Mouse (Mus musculus): ENCODE measurements at regions not wholly inside any gene's neighbourhood (a gene's known extent, or its start where the extent isn't known, plus 50 kb on each side); places are given as distances from the start of the nearest gene placed in this dataset.
A peak's percentile ranks its signal among the peaks of the same experiment; 100 is the strongest.

- peak; percentile 74; the same call in 1 of the 2 replicates for ATAC-seq (replicated peaks; ENCODE audit: low FRiP score)
- Histone ChIP-seq H3K27ac (peak overlapping the region; percentile 75; the same call in 1 of the 2 replicates), H3K9ac (0 out of 2 replicates have a peak overlapping the region, but pooled peaks have one; percentile 21), H3K9me3 (replicated peaks) (no peaks in the 10 kb centered on the region), H3K36me3 (no peaks in the 10 kb centered on the region), H3K4me2 (peak overlapping the region; percentile 35), H3K4me1 (peaks cover 14% of the 10 kb centered on the region), H3K27me3 (no peaks in the 10 kb centered on the region), H3K4me3 (replicated peaks) (no peak overlapping the region)
- WGBS = 22% methylated on average over 6 of the region's 6 CpGs
Measured at GRCm38 (mm10) chr5:106036176-106036575, 159.8 kb downstream of the Zfp326 start.

DNA sequence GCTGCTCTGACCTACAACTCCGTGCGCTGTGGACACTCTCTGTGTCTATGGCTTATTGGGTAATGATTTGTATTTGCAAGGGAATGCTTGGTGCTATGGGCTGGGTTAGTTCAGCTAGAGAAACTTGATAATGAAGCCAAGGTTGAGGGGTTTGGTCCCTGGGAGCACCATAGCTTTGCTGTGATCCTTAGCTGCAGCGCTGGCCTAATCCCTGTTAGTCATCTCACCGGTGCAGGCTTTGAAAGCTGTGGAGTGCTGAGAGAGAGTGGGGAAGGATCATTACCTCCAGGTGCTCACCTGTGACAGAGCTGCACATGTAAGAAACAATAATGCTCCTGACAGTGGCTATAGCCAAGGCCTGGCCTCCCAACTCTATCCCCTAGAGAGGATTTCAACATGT lies 156.6 kb downstream of the Zfp326 start:
- Histone ChIP-seq H3K4me2 (no peak overlapping the region), H3K9me3 (replicated peaks) (no peaks in the 10 kb centered on the region), H3K4me3 (replicated peaks) (no peak overlapping the region), H3K27ac (no peak overlapping the region), H3K4me1 (peaks cover 25% of the 10 kb centered on the region), H3K36me3 (no peaks in the 10 kb centered on the region), H3K9ac (no peak overlapping the region), H3K27me3 (no peaks in the 10 kb centered on the region)
- ATAC-seq (replicated peaks; ENCODE audit: low FRiP score) = no peak
- WGBS = 71% methylated on average over 4 of the region's 4 CpGs

DNA sequence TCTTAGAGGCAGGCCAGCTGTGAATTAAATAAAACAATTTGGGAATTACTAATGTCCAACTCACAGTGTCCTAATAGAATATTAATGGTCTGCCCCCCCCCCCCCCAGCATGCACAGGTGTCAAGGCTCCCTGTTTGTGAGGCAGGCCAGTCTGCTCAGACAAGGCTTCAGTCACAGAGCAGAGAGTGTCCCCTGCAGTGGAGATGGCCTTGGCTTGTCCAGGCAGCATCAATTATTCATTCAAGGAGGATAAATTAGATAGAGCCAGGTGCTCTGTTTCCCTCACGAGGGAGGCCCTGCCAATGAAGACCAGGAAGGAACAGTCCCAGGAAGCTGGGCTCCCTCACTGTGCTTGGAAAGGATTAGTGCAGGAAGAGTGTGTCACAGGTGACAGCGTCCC lies 150.5 kb downstream of the Zfp326 start:
- Histone ChIP-seq H3K27me3 (no peaks in the 10 kb centered on the region), H3K4me1 (peaks cover 15% of the 10 kb centered on the region), H3K9me3 (replicated peaks) (no peaks in the 10 kb centered on the region), H3K4me3 (replicated peaks) (no peak overlapping the region), H3K27ac (no peak overlapping the region), H3K36me3 (no peaks in the 10 kb centered on the region), H3K4me2 (no peak overlapping the region), H3K9ac (no peak overlapping the region)
- 55% methylated on average over 2 of the region's 2 CpGs for WGBS
- no peak for ATAC-seq (replicated peaks; ENCODE audit: low FRiP score)

- no peak overlapping the region for H3K27ac ChIP-seq
- no peak for ATAC-seq (replicated peaks; ENCODE audit: low FRiP score)
- peaks cover 24% of the 10 kb centered on the region for H3K27me3 ChIP-seq
- H3K9me3 ChIP-seq (replicated peaks) = no peaks in the 10 kb centered on the region
- peaks cover 6% of the 10 kb centered on the region; the same call in 1 of the 2 replicates for H3K4me1 ChIP-seq
- H3K4me3 ChIP-seq (replicated peaks) = no peak overlapping the region
- H3K36me3 ChIP-seq = no peaks in the 10 kb centered on the region
- 32% methylated on average over 16 of the region's 16 CpGs for WGBS
- H3K4me2 ChIP-seq = 0 out of 2 replicates have a peak overlapping the region, but pooled peaks have one; percentile 12
- H3K9ac ChIP-seq = no peak overlapping the region
Measured at GRCm38 (mm10) chr5:106004292-106004917, 128.0 kb downstream of the Zfp326 start.

DNA sequence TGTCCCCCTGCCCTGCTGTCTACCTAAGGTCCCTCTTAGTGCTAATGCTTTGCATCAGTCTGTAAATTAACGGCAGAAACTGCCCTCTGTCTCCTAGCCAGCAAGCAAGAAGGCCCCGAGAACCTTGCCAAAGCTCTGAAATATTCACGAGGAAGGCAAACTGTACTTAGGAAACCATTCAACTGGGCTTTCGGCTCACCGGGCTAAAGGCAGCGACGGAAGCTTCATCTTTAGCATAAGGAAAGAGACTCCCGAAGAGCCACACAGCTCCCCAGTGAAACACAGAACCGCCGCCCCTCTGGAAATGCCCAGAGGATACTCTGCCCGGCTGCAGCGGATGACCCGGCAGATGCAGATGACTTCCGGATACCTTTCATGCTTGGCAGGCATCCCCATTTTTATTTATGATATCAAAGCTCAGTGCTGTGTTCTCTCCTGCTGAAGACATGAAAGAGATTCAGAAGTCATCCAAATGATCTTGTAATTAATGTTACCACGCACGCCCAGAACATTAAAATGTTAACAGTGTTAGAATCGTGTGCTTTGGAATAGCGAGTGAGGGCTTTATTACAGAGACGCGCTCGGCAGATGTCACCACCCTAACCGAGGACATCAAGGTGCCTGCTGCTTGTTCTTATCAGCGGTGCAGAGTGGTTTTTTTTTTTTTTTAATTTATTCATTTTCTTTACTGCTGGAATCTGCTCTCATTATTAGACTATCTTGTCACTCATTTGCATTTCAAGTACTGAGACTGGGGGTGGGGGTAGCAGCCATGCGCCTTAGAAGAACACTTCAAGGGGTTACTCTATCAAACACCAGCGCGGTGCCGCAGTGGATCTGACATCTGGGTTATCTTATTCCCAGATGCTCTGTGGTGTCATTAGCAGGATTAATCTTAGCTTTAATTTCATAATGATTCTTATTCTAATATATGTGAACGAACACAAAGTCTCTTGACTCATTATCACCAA lies 127.2 kb downstream of the Zfp326 start:
- Histone ChIP-seq H3K4me2 (no peak overlapping the region), H3K9me3 (replicated peaks) (no peaks in the 10 kb centered on the region), H3K27ac (no peak overlapping the region), H3K4me1 (peaks cover 6% of the 10 kb centered on the region; the same call in 1 of the 2 replicates), H3K27me3 (peaks cover 24% of the 10 kb centered on the region), H3K4me3 (replicated peaks) (no peak overlapping the region), H3K9ac (no peak overlapping the region), H3K36me3 (no peaks in the 10 kb centered on the region)
- 52% methylated on average over 28 of the region's 28 CpGs for WGBS
- no peak for ATAC-seq (replicated peaks; ENCODE audit: low FRiP score)

DNA sequence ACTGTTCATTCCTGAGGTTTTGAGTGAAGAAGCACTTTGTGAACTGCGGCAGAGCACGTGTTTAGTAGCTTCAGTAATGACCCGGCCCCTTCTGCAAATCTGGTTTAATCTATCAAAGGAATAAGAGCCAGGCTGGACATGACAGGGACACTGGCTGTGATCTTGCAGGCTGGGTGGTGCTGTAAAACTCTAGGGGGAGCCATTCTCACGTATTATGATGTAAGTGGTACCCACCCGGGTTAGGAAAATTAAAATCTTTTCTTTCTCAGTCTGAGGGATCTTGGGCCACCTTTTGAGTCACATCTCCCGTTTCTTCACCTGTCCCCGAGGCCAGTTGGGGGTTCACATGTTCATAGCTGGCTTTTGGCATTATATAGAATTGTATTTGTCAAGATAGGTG lies 126.0 kb downstream of the Zfp326 start:
- 35% methylated on average over 7 of the region's 7 CpGs for WGBS
- ATAC-seq (replicated peaks; ENCODE audit: low FRiP score) = no peak; the same call in 1 of the 2 replicates
- Histone ChIP-seq H3K27ac (no peak overlapping the region), H3K36me3 (no peaks in the 10 kb centered on the region), H3K27me3 (peaks cover 24% of the 10 kb centered on the region), H3K4me1 (peaks cover 6% of the 10 kb centered on the region; the same call in 1 of the 2 replicates), H3K9ac (no peak overlapping the region), H3K4me3 (replicated peaks) (no peak overlapping the region), H3K9me3 (replicated peaks) (no peaks in the 10 kb centered on the region), H3K4me2 (no peak overlapping the region)

DNA sequence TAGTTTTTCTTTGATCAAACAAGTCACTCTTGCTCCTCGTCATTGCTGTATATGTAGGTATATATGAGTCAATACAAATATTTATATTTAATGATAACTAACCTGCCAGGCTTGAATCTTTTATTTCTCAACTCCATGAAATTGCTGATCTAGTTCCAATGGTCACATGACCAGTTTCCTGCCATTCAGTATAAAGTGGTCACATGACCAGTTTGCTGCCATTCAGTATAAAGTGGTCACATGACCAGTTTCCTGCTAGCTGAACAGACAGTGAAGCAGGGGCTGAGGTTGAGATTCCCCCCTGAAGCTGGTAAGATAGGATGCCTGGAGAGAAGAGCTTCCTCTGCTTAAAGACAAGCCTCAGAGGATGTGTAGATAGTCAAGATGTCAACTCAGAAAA lies 117.9 kb downstream of the Zfp326 start:
- Histone ChIP-seq H3K4me2 (no peak overlapping the region), H3K9me3 (replicated peaks) (no peaks in the 10 kb centered on the region), H3K9ac (no peak overlapping the region), H3K27ac (no peak overlapping the region), H3K4me3 (replicated peaks) (no peak overlapping the region), H3K36me3 (no peaks in the 10 kb centered on the region), H3K27me3 (no peaks in the 10 kb centered on the region), H3K4me1 (no peaks in the 10 kb centered on the region)
- 93% methylated on average over 1 of the region's 1 CpGs for WGBS
- no peak for ATAC-seq (replicated peaks; ENCODE audit: low FRiP score)

- H3K4me3 ChIP-seq (replicated peaks) = no peak overlapping the region
- no peak overlapping the region for H3K4me2 ChIP-seq
- no peaks in the 10 kb centered on the region for H3K9me3 ChIP-seq (replicated peaks)
- no peak overlapping the region for H3K27ac ChIP-seq
- no peak for ATAC-seq (replicated peaks; ENCODE audit: low FRiP score)
- H3K4me1 ChIP-seq = no peaks in the 10 kb centered on the region
- no peaks in the 10 kb centered on the region for H3K27me3 ChIP-seq
- H3K9ac ChIP-seq = no peak overlapping the region
- 78% methylated on average over 15 of the region's 15 CpGs for WGBS
- no peaks in the 10 kb centered on the region for H3K36me3 ChIP-seq
Measured at GRCm38 (mm10) chr5:105993066-105993760, 116.8 kb downstream of the Zfp326 start.

DNA sequence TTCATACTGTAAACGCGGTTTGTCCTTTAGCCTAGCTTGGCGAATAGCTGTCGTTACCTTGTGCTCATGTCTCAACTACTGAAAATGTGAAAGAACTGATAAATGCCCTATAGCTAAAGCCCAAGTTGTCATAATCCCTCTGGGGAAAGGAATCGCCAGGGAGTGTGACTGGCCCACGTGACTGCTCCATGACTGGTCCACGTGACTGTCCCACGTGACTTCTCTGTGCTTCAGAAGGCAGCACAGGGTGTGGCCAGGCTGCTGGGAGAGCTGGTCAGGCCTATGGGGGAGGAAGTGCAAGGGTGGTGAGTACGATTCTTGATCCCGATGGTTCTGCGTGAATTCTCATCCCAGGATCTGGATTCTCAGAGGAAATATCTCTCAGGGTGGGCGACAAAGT lies 114.4 kb downstream of the Zfp326 start:
- Histone ChIP-seq H3K9ac (no peak overlapping the region), H3K4me1 (no peaks in the 10 kb centered on the region), H3K27me3 (no peaks in the 10 kb centered on the region), H3K36me3 (no peaks in the 10 kb centered on the region), H3K4me3 (replicated peaks) (no peak overlapping the region), H3K4me2 (no peak overlapping the region), H3K9me3 (replicated peaks) (no peaks in the 10 kb centered on the region), H3K27ac (no peak overlapping the region)
- WGBS = 88% methylated on average over 12 of the region's 12 CpGs
- ATAC-seq (replicated peaks; ENCODE audit: low FRiP score) = no peak

- no peaks in the 10 kb centered on the region for H3K36me3 ChIP-seq
- H3K4me1 ChIP-seq = no peaks in the 10 kb centered on the region
- H3K27me3 ChIP-seq = no peaks in the 10 kb centered on the region
- H3K9me3 ChIP-seq (replicated peaks) = no peaks in the 10 kb centered on the region
- 41% methylated on average over 7 of the region's 7 CpGs for WGBS
- no peak overlapping the region for H3K4me3 ChIP-seq (replicated peaks)
- no peak overlapping the region for H3K9ac ChIP-seq
- H3K4me2 ChIP-seq = no peak overlapping the region
- no peak for ATAC-seq (replicated peaks; ENCODE audit: low FRiP score)
- no peak overlapping the region for H3K27ac ChIP-seq
Measured at GRCm38 (mm10) chr5:105986401-105986800, 110.0 kb downstream of the Zfp326 start.

- no peak for ATAC-seq (replicated peaks; ENCODE audit: low FRiP score)
- no peak overlapping the region for H3K4me2 ChIP-seq
- H3K27ac ChIP-seq = no peak overlapping the region
- 80% methylated on average over 5 of the region's 5 CpGs for WGBS
- no peak overlapping the region for H3K4me3 ChIP-seq (replicated peaks)
- H3K9ac ChIP-seq = no peak overlapping the region
- no peaks in the 10 kb centered on the region for H3K9me3 ChIP-seq (replicated peaks)
- no peaks in the 10 kb centered on the region for H3K27me3 ChIP-seq
- no peaks in the 10 kb centered on the region for H3K36me3 ChIP-seq
- H3K4me1 ChIP-seq = no peaks in the 10 kb centered on the region
Measured at GRCm38 (mm10) chr5:105983131-105983530, 106.8 kb downstream of the Zfp326 start.

- Histone ChIP-seq H3K4me3 (replicated peaks) (no peak overlapping the region), H3K4me2 (no peak overlapping the region), H3K4me1 (peaks cover 5% of the 10 kb centered on the region; the same call in 1 of the 2 replicates), H3K27ac (no peak overlapping the region), H3K9ac (no peak overlapping the region), H3K9me3 (replicated peaks) (no peaks in the 10 kb centered on the region), H3K27me3 (no peaks in the 10 kb centered on the region), H3K36me3 (no peaks in the 10 kb centered on the region)
- WGBS = 69% methylated on average over 5 of the region's 5 CpGs
- no peak for ATAC-seq (replicated peaks; ENCODE audit: low FRiP score)
Measured at GRCm38 (mm10) chr5:105976746-105977145, 100.4 kb downstream of the Zfp326 start.

Measured in kidney, embryonic 15.5 days (tissue).